ENCODE assay signal across 8 mouse cellular contexts in the genomic region with DNA sequence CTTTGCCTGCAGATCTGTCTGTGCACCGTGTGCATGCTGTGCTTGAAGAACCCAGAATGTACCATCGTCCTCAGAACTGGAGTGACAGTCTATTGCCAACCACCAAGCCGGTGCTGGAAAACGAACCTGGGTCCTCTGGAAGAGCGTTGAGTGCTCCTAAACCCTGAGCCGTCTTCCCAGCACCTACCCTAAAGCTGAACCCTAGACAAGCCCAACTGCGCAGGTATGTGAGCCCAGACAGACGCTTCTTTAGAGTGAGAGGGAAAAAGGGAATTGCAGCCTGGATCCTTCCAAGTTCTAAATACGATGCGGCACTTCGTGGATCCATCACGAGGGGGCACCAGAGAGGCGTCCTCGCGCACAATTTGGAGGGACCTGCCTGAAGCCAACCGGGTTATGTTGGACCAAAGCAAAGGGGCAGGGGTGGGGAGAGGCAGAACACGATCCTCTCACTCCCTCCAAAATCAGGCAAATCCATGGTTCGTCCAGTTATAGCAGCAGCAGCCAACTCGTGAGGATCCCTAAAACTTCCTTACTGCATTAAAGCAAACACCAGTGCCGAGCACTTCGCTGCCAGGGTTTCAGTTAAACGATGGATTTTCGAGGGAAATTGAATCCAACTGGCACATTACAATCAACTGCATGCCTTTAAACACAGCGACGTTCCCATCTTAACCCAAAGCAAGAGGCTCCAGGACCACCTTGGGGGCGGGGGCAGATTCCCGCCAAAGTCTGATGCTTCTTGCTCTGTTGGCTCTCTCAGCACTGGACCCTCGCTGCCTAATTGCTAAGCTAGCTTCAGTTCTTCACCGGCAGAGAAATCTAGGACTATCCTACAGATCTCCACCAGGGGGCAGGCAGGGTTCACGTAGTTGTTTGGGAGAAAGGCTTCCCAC.
A peak's percentile ranks its signal among the peaks of the same experiment; 100 is the strongest.
DNase-seq lines count a peak whose midpoint lies in the region; ATAC-seq and TF ChIP-seq lines count a peak whose summit lies in the region.

No protein-coding gene starts in this region.

- peaks cover 13% of the 10 kb centered on the region; the same call in 1 of the 2 replicates for H3K9me3 ChIP-seq in forebrain, postnatal 0 days (ENCODE audit: low read length)
- H3K9me3 ChIP-seq in lung, embryonic 15.5 days, result peaks cover 4% of the 10 kb centered on the region; the same call in 1 of the 2 replicates

- WGBS in forebrain, postnatal 0 days, result 10% methylated on average over 30 of the region's 30 CpGs
- WGBS in lung, embryonic 15.5 days, result 8% methylated on average over 30 of the region's 30 CpGs

- 0 out of 2 replicates have a peak overlapping the region, but pooled peaks have one; percentile 26 for H3K9ac ChIP-seq in forebrain, postnatal 0 days
- H3K9ac ChIP-seq in lung, embryonic 15.5 days, result 0 out of 2 replicates have a peak overlapping the region, but pooled peaks have one; percentile 25

- peak; percentile 91 for DNase-seq in ES-CJ7 (ENCODE audit: low read depth, low spot score)
- peak; percentile 96 for DNase-seq in forebrain, postnatal 0 days
- DNase-seq in heart, postnatal 4 days, result peak; percentile 93
- DNase-seq in layer of hippocampus, adult 8-10 months (ENCODE audit: low spot score in 2 of 2), result peak; percentile 85 to 93
- DNase-seq in ovary, adult 18-20 months (ENCODE audit: low spot score), result peak; percentile 50
- DNase-seq in thymus, postnatal 0 days (ENCODE audit: low spot score), result peak; percentile 83

- H3K4me1 ChIP-seq in forebrain, postnatal 0 days (ENCODE audit: insufficient read depth), result 0 out of 2 replicates have a peak, but pooled peaks cover 3% of the 10 kb centered on the region
- H3K4me1 ChIP-seq in lung, embryonic 15.5 days, result 0 out of 2 replicates have a peak, but pooled peaks cover 4% of the 10 kb centered on the region

- peak; percentile 92 for TF ChIP-seq CTCF in forebrain, postnatal 0 days (IDR thresholded peaks at IDR 0.05; ENCODE audit: low read depth)

- peak overlapping the region; percentile 36 for H3K4me3 ChIP-seq in forebrain, postnatal 0 days (ENCODE audit: low read depth, low read length)
- peak overlapping the region; percentile 38 for H3K4me3 ChIP-seq in lung, embryonic 15.5 days

- H3K27ac ChIP-seq in forebrain, postnatal 0 days (ENCODE audit: low read depth, low read length), result peak overlapping the region; percentile 60
- H3K27ac ChIP-seq in lung, embryonic 15.5 days, result no peak overlapping the region

- H3K4me2 ChIP-seq in forebrain, postnatal 0 days (ENCODE audit: low read depth), result peak overlapping the region; percentile 71
- peak overlapping the region; percentile 87 for H3K4me2 ChIP-seq in lung, embryonic 15.5 days

- H3K36me3 ChIP-seq in forebrain, postnatal 0 days (ENCODE audit: insufficient read depth), result no peaks in the 10 kb centered on the region
- H3K36me3 ChIP-seq in lung, embryonic 15.5 days, result no peaks in the 10 kb centered on the region

- ATAC-seq in cerebellum, adult (ENCODE audit: insufficient number of reproducible peaks, low FRiP score, low TSS enrichment), result peak; percentile 82
- ATAC-seq in forebrain, postnatal 0 days, result peak; percentile 90
- peak; percentile 70; the same call in 1 of the 2 replicates for ATAC-seq in lung, embryonic 15.5 days (ENCODE audit: borderline replicate concordance, extremely low read depth, low FRiP score, low TSS enrichment)

- no peaks in the 10 kb centered on the region for H3K27me3 ChIP-seq in forebrain, postnatal 0 days (ENCODE audit: insufficient read depth, low read length)
- H3K27me3 ChIP-seq in lung, embryonic 15.5 days, result peaks cover 15% of the 10 kb centered on the region
